Mouse (Mus musculus): ENCODE data around the gene Gtsf1.
A peak's percentile ranks its signal among the peaks of the same experiment; 100 is the strongest.

- TF ChIP-seq MYOD1 (IDR thresholded peaks at IDR 0.05; ENCODE audit: control insufficient read depth in 1 of 3, insufficient read length in 2 of 3, low read depth in 2 of 3) (no peak), MAX (IDR thresholded peaks at IDR 0.05; ENCODE audit: low read depth) (peak; percentile 2), POLR2A (IDR thresholded peaks at IDR 0.05; ENCODE audit: insufficient read length, low read depth) (no peak), POLR2AphosphoS2 (IDR thresholded peaks at IDR 0.05; ENCODE audit: insufficient read length, low read depth) (no peak), SRF (IDR thresholded peaks at IDR 0.05; ENCODE audit: control insufficient read depth, insufficient read length, low read depth) (no peak), E2F4 (IDR thresholded peaks at IDR 0.05; ENCODE audit: insufficient read depth) (no peak), MYOG (IDR thresholded peaks at IDR 0.05; ENCODE audit: control insufficient read depth in 1 of 3, insufficient read depth in 1 of 3, insufficient read length in 2 of 3, low read depth in 2 of 3) (no peak), REST (IDR thresholded peaks at IDR 0.05; ENCODE audit: insufficient read depth, insufficient read length) (no peak)
Measured at GRCm38 (mm10) chr15:103393577-103393976, 36.7 kb downstream of the Gtsf1 start.
